Mouse (Mus musculus) MN1 (cell line): Measurements from ENCODE around the gene Gm5089.
A peak's percentile ranks its signal among the peaks of the same experiment; 100 is the strongest.

ENCODE experiments used
- DNase-seq: peaks from one replicate; pipeline ENCODE4 v3.0.0-alpha.2; 2016; ENCODE audit warnings: low spot score

Gm5089 gene

GRCm38 (mm10) chr14:122450496-122451382 is at the start of gene Gm5089:
Gm5089 (minus strand) TSS chr14:122451115.
- peak; percentile 47 for DNase-seq

DNA sequence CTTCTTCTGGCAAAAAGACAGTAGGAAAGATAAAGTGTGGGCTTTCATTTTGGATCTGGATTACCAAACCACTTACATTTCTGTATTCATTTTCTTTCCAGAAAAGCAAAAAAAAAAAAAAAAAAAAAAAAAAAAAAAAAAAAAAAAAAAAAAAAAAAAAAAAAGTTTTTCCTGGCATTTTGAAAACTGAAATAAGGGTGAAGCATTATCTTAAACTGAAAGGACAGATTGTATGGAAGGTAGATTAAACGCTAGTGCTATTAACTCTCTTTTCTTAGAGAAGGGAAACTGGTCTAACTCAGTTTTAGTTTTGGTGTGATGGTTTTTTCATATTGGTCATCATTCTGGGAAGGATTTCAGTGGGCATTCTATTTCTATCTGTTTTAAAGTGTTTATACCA is 41.1 kb upstream of the Gm5089 start:
- no peak for DNase-seq

- no peak for DNase-seq
Measured at GRCm38 (mm10) chr14:122491521-122491920, 40.6 kb upstream of the Gm5089 start.

- no peak for DNase-seq
Measured at GRCm38 (mm10) chr14:122490441-122491328, 39.8 kb upstream of the Gm5089 start, which contains the start of gene Gm10837. Gm10837 (plus strand) TSS chr14:122490586.

GRCm38 (mm10) chr14:122489686-122490414 is 38.9 kb upstream of the Gm5089 start:
- DNase-seq = no peak

GRCm38 (mm10) chr14:122489041-122489440 is 38.1 kb upstream of the Gm5089 start:
- DNase-seq = no peak

- no peak for DNase-seq
Measured at GRCm38 (mm10) chr14:122487366-122487765, 36.5 kb upstream of the Gm5089 start.

DNA sequence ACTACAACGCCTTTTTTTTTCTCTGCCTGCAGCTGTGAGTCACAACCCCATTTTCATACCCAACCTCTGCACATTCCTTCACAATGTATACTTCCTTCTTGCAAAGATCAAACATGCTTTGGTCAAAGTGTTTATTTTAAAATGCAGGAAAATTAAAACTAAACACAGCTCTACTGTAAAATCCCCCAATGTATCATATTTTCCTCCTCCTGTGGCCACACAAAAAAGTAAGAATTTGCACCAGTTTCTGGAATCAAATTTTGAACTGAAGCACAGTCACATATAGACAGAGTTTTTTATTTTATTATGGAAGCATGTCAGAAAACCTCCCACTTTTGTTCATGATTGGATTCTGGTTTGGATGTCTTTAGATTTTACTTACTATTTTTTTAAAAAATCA is 35.7 kb upstream of the Gm5089 start:
- no peak for DNase-seq

DNA sequence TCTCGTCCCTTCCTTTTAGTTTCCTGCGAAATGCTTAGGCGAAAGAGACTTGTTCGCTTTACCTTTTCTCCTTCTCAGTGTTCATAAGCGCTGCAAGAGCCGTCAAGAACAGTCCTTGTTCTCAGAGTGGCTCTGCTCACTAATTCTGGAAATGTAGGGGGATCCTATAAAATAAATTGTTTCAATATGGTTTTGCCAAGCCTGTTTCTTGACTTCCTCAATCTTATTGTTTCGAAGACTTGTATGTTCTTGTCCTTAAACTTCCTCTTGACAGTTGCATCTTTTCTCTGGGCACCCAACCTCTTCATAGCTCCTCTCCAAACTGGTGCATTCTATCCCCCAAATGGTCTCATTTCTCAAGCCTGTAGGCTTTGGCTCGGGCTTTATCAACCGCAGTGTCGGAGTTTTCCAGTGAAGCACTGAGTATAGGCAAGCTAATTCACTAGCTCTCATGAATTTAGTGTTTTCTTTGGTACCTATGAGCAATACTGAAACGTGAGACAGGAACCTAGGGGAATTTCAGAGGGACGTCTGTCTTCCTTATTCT is 34.8 kb upstream of the Gm5089 start:
- DNase-seq = no peak

DNA sequence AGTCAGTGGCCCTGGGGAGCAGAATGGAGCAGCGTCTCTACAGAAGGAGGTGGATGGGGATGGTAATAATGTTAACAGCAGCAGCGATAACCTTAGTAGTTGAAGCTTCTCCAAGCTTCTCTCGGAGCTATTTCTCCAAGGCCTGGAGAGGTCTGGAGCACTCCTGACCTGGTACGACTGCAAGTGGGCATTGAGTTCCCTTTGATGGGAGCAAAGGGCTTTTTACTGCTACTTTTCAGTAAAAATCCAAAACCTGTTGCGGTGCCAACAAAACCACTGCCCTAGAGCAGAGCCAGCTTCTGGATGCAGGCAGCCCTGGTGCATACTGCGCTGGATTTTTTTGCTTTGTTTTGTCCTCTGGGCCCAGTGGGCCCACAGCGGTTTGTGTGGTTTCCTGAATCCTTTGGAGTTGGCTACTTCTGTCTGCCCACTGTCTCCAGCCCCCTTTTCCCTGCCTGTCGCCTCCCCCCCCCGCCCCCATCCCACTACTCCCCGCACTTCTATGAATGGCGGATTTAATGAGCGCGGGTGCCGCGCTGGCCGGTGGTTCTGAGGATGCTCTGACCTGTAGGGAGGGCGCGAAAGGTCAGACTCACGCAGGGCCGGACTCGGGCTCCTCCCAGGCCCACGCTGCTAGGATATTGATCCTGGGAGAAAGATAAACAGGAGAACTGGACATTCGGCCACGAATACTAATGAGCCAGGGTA is 34.1 kb upstream of the Gm5089 start:
- no peak for DNase-seq

- no peak for DNase-seq
Measured at GRCm38 (mm10) chr14:122484458-122484843, 33.5 kb upstream of the Gm5089 start.

GRCm38 (mm10) chr14:122483556-122484421 is 32.9 kb upstream of the Gm5089 start:
- DNase-seq = no peak

GRCm38 (mm10) chr14:122483024-122483385 is 32.1 kb upstream of the Gm5089 start:
- no peak for DNase-seq

GRCm38 (mm10) chr14:122482081-122483023 is 31.4 kb upstream of the Gm5089 start:
- DNase-seq = no peak

GRCm38 (mm10) chr14:122481181-122481580 is 30.3 kb upstream of the Gm5089 start:
- no peak for DNase-seq

GRCm38 (mm10) chr14:122480355-122480754 is 29.4 kb upstream of the Gm5089 start:
- DNase-seq = no peak

- DNase-seq = no peak
Measured at GRCm38 (mm10) chr14:122479461-122480109, 28.7 kb upstream of the Gm5089 start.

DNA sequence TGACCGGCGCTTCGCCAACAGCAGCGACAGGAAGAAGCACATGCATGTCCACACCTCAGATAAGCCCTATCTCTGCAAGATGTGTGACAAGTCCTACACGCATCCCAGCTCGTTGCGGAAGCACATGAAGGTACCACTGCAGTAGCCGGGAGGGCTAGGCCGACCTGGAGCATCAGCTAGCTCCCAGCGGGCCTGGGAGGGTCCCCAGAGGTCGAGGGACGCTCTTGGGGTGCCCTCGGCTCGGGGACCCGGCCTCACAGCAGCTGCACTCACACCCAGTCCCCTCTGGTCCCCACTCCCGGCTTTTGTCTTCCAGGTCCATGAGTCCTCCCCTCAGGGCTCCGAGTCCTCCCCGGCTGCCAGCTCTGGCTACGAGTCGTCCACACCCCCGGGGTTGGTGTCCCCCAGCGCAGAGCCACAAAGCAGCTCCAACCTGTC is 27.7 kb upstream of the Gm5089 start:
- no peak for DNase-seq
